Mouse (Mus musculus) CD4-positive helper T cell, adult 2 months (primary cell): ENCODE data around the gene Tenm4.

Experiments used
- DNase-seq: peaks from one replicate; pipeline ENCODE4 v3.0.0-alpha.2; 2012; ENCODE audit warnings: low read depth, missing footprints, low spot score

The Tenm4 gene

DNA sequence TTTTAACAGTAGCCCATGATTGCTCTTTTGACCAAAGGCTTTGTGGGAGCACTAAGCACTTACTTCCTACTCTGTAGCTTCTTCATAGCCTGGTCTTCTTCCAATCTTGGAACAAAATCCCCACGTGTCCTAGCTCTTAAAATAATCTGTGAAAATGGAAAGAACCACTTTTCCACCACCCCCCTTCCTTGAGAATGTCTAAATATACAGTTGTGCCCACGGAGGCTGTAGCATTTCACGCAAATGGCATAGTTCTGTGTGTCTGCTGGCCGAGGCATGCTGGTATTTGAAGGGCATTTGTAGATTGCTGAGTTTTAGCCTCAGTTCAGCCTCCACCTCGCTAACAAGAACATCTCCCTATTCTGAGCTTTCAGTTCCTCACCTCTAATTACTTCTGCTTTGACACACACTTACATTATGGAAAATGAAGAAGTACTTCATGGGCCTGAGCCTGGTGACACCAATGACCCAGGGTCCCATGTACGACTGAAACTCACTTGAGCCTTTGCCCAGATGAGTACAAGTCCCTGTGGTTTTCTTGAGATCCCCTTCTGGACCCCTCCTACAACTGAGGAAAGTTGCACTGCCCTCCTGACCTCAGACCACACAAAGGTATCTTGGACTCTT, 306.1 kb downstream of the Tenm4 start:
- DNase-seq, result no peak

DNA sequence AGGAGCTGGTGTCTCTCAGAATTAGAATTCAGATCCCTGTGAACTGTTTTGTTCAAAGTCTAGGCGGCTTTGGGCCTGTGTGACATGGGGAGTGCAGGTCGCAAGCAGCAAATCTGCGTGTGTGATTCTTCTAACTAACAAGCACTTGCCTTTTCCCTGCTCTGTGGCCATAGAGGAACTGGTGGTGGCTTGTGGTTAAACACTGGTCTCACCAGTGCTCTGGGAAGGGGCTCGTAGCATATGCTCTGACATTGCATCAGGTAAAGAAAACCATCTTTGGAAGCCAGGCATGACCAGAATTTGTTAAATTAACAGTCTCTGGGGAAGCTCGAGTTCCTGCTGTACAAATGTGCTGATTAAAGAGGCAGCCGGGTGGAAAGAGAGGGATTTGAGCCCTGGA, 308.1 kb downstream of the Tenm4 start:
- no peak for DNase-seq

DNA sequence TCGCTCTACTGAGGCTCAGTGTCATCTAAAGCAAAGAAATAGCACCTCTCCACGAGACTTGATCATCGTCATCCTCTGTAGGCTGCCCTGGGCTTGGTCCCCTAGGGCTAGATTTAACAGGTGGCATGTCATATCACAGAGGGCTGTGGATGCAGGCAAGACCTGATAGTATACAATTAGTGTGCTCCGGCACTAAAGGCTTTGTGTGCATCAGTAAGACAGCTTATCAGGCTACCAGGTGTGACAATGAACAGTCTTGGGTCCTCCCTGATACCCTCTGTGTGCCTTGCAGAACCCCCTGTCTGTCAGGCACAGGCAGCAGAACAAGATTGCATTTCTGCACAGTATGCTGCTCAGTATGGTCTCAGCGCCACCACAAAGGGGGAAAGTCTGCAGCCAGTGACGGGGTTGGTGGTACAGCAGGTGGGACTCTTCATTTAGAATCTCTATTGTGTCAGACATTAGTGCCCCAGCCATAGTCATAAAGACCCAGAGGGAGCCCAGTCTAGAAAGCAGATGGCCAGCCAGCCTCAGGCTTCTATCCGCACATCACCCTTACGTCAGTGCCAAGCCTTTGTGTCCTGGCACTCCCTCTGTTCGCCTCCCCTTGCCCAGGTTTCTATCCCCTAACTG, 309.4 kb downstream of the Tenm4 start:
- no peak for DNase-seq

DNA sequence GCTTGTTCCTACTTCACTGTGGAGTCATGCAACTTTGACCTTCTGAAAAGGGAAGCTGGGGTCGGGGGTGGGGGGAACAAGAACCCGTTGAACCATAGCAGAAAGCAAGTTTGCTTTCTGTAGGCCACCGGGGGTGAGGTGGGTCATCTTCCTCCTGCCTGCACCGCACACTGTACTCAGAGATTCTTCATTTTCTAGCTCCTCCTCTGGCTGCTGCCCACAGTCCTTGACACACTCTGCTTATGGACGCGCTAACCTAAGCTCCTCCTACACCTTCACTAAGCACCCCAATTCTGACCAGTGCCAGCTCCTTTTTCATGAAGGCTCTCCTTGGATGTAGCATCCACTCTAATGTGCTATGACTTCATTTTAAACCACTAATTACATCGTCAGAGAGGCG, 311.9 kb downstream of the Tenm4 start:
- no peak for DNase-seq

- no peak for DNase-seq
These were observed 313.0 kb downstream of the Tenm4 start for GRCm38 (mm10) chr7:96484006-96484581.

DNA sequence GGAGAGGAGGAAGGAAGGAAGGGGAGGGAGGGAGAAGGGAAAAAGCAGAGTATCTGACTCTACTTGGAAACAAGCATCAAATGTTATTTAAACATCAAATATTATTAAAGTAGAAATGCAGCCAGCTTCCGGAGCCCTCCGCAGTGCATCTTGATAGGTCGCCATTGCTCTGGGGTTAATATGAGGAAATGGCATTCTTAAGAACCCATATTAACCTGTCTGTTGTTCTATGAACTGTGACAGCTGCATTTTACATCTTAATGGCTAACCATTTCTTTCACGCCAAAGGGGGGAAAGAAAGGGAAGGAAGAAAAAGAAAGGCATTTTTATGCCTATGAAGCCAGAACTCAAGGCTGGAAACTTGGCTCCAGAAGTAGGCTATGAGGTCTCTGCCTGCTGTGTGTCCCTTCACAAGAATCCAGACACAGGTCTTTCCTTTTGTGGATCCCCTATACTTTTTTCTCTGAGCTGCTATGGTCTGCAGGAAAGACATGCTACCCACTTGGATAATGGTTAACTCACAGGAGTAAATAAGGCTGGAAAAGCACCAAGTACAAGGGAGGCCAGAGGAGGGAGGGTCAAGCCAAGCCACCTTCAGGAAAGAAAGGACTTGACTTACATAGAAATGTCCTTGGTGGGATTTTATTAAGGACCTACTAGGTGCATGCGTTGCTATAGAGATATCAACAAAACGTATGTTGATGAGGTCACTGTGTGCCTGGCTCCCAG, 318.5 kb downstream of the Tenm4 start:
- no peak for DNase-seq

DNA sequence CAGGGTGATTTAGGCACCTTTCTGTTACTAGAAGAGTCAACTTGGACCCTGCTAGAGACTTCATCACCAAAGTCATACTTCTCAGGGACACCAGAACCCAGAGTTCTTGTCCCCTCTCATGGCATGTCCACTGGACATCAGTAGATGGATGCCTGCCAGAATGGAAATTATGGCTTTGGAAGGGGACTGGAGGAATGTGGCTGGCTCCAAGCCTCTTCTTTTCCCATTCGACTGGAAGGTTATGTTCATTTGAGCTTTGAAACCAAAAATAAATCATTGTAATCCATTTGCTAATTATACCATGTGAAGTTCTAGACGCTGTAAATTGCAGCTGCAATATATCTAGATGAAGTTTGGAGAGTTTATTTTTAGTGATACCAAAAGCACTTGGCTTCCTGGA, 320.9 kb downstream of the Tenm4 start:
- DNase-seq, result no peak

DNA sequence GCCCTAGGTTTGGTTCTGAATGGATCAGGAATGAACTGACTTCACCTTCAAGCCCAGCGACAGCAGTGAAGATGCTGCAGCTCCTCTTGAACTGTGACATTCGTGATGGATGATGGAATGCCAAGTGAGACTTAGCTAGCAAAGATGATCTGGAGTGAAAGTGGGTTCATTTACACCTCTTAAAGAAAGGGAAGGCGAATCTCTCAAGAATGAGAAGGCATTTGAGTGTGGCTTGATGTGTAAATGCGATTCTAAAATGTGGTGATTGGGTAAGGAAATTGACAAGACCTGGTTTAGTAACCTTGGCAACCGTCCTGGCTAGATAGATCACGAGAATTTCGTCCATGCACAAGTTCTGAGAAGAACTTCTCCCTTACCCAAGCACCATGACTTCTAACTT, 321.6 kb downstream of the Tenm4 start:
- no peak for DNase-seq

- no peak for DNase-seq
These were observed 323.0 kb downstream of the Tenm4 start for GRCm38 (mm10) chr7:96494057-96494456.

GRCm38 (mm10) chr7:96500108-96500507, 329.1 kb downstream of the Tenm4 start:
- DNase-seq, result no peak

DNA sequence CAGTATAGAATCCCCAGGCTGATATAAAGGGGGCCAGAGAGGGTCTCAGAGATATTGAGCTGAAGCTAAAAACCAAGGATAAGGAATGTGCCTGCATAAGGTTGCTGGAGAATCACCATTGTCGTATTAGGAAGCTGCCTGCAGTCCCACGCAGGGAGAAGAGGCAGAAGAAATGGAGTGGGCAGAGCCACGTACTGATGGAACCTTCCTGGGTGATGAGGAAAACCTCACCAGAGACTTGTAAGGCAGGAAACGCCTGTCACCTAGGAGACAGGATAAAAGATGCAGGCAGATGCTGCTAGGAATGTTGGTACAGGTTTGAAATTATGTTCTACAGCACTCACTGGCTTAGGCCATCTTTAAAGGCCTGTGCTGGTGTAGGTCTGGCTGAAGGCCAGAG, 329.8 kb downstream of the Tenm4 start:
- DNase-seq, result no peak

- no peak for DNase-seq
These were observed 331.4 kb downstream of the Tenm4 start for GRCm38 (mm10) chr7:96502321-96502973.

- no peak for DNase-seq
These were observed 334.5 kb downstream of the Tenm4 start for GRCm38 (mm10) chr7:96505538-96505937.

GRCm38 (mm10) chr7:96507046-96507445, 336.0 kb downstream of the Tenm4 start:
- DNase-seq, result no peak

DNA sequence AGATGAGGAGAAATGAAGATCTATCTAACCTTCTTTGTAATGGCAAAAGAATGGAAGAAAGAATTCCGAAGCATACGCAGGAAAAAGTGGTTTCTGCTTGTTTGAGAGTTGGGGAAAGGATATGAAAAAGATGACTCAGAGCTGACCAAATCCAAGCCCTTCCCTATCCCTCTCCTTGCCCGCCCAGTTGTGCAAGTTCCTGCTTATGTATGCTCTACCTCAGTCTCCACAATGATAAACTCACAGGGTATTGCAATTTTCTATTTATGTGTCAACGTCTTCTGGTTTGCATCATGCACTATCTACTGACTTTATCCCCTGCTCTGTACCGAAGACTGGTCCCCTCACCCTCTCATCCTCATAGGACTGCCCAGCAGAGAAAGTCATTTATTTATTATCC, 339.4 kb downstream of the Tenm4 start:
- DNase-seq, result no peak

DNA sequence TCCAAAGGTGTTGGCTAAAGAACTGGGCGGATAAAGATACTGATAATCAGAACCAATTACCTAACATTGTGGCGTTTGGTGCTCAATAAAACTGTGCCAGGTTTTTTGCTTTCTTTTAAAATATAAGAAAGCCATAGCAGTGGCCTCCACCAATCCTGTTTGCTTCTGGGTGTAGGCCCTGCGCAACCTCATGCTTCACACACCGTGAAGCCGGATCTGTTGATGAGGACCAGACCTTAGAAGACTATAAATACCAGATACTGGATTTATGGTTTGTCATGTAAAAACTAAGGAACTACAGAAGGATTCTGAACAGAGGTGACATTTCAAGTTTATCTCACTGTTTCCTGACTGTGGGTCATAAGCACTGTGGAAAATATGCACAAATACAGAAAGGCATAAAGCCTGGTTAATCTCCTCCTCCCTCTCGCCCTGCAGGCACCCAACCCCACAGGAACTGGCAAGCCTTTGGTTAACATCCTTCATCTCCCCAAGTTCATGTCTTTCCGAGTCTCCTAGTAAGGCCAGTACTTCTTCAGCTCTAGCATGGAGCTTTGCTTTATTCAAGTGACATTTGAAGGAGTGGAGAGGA, 340.1 kb downstream of the Tenm4 start:
- no peak for DNase-seq

- no peak for DNase-seq
These were observed 341.0 kb downstream of the Tenm4 start for GRCm38 (mm10) chr7:96511953-96512511.

DNA sequence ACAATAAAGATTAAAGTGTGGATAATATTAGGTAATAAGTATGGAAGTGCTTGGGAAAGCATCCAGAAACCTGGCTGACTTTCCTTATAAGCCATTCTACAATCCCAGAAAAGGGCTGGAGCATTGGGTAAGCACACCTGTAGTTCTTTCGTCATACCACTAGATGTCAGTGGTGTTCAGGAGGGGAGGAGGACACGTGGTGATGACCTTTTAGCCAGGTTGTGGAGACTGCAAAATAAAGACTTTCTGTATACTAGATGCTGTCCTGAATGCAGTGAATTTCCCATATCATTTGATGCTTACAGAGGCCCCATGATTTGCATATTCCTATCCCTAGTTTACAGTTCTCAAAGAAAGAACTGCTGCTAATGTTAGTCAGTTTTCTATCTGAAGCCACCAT, 348.2 kb downstream of the Tenm4 start:
- DNase-seq, result peak; percentile 10

GRCm38 (mm10) chr7:96521956-96522355, 350.9 kb downstream of the Tenm4 start:
- no peak for DNase-seq

GRCm38 (mm10) chr7:96523673-96524072, 352.6 kb downstream of the Tenm4 start:
- DNase-seq, result no peak

- DNase-seq, result no peak
These were observed 353.6 kb downstream of the Tenm4 start for GRCm38 (mm10) chr7:96524486-96525205.
